Mouse (Mus musculus): ENCODE data around the gene Gm8220.
"Not testable (repeated sequence)": the region's sequence is repeated elsewhere in the genome, so short reads cannot be mapped to it uniquely, and the experiment has no call there.

GRCm38 (mm10) chr14:44312049-44312448 is 26.7 kb downstream of the Gm8220 start:
- not testable (repeated sequence) for TF ChIP-seq POLR2A (IDR thresholded peaks at IDR 0.05; ENCODE audit: extremely low read depth, insufficient read depth, low read length); CTCF (IDR thresholded peaks at IDR 0.05; ENCODE audit: low read depth, low read length)

Measured in liver, adult 2 months (tissue).